Mouse (Mus musculus) right cerebral cortex, postnatal 10 days (tissue): Measurements from ENCODE around the gene Homer2.
A peak's percentile ranks its signal among the peaks of the same experiment; 100 is the strongest.

Experiments
- DNase-seq, 2 experiments: peaks; one replicate each; pipeline ENCODE4 v3.0.0; 2021; ENCODE audit warnings: low spot score in 2 of 2

The Homer2 gene

GRCm38 (mm10) chr7:81587238-81587637, 120.1 kb downstream of the Homer2 start:
- DNase-seq = no peak

GRCm38 (mm10) chr7:81585326-81585725, 122.0 kb downstream of the Homer2 start:
- no peak for DNase-seq

DNA sequence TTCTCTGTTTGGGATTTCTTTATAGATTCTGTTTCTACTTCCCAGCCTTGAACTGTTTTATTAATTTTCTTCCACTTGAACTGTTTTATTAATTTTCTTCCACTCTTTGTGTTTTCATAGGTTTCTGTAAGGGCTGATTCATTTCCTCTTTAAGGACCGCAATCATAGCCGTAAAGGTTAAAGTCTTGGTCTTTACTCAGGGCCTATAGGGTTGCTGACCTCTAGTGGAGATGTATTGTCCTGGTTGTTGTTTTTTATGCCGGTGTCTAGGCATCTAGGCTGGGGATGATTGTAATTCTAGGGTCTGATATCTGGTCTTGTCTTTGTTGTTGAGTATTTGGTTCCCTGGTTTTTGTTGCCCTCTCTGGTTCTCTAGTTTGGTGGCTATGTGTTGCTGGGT, 123.8 kb downstream of the Homer2 start:
- DNase-seq = no peak

DNA sequence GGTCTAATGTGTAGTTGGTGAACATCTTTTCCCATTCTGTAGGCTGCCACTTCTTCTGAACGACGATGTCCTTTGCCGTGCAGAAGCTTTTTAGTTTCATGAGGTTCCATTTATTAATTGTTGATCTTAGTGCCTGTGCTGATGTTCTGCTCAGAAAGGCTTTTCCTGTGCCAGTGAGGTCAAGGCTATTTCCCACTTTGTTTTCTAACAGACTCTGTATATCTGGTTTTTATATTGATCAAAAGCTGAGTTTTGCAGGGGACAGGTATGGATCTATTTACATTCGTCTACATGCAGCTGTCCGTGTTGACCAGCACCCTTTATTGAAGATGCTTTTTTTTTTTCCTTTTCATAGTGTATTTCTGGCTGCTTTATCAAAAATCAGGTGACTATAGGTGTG, 128.0 kb downstream of the Homer2 start:
- DNase-seq = no peak

GRCm38 (mm10) chr7:81578413-81578812, 128.9 kb downstream of the Homer2 start:
- no peak for DNase-seq

DNA sequence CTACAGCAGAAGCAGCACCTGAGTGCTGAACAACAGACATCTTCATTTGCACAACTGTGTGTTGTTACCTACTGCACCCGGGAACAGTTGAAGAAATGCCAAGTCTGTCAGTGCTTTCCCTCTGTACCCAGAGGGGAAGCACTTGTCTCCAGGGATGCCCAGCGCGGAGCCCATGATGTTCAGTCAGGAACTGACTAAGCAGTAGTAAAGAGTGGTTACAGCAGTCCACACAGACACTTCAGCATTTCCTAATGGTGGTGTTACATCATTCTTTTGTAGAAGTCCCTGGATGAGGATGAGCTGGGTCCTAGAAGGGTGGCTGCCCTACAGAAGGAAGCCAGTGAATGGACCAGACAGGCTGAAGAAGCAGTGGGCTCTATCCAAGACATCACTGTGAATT, 129.5 kb downstream of the Homer2 start:
- DNase-seq = no peak

DNA sequence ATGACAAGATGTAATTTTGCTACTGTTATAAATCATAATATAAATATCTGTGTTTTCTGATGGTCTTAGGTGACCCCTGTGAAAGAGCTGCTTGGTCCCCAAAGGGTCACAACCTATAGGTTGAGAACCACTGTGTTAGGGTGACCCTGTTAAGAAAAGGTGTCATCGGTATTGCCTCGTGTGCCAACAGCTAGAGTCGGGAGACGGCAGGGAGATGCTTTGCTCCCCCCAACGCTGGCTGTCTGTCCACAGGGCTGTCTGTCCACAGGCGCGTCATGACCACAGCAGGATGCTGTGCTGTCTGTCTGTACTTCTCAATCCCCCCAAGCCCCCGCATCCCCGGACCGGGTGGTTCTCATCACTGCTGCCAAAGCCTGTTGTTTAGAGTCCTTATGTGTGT, 131.7 kb downstream of the Homer2 start:
- peak in 1 of 2 experiments; percentile 19 for DNase-seq

- peak in 1 of 2 experiments; percentile 6 for DNase-seq
Measured at GRCm38 (mm10) chr7:81573821-81574220, 133.5 kb downstream of the Homer2 start.

- peak in 1 of 2 experiments; percentile 22 for DNase-seq
Measured at GRCm38 (mm10) chr7:81573397-81573796, 133.9 kb downstream of the Homer2 start.

GRCm38 (mm10) chr7:81572610-81573268, 134.6 kb downstream of the Homer2 start:
- DNase-seq = peak in 1 of 2 experiments; percentile 6

DNA sequence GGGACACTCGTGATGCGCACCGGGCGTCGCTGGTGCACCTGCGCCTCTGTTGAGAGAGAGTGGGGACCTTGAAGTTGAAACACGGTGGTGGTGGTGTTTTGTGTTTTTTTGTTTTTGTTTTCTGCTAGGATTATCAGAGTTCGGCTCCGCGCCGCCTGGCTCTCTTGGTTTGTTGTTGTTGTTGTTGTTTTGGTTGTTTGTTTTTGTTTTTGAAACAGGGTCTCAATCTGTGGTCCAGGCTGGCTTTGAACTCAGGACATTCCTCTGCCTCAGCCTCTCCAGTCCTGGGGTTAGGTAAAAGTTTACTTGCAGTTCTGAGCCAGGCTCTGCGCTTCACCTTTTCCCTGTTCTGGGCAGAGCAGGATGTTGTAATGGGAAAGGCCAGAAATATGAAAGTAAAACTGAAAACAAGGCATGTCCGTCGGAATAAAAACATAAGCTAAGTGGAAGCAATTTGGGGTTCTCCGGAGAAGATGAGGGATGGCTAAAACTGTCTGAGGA, 135.3 kb downstream of the Homer2 start:
- no peak for DNase-seq

GRCm38 (mm10) chr7:81571108-81571940, 136.0 kb downstream of the Homer2 start, which contains the start of gene Whamm:
Gene Whamm, plus strand, starts transcription at chr7:81571266.
- peak; percentile 96 to 98 for DNase-seq

GRCm38 (mm10) chr7:81570752-81571107, 136.6 kb downstream of the Homer2 start:
- no peak for DNase-seq

GRCm38 (mm10) chr7:81570271-81570670, 137.1 kb downstream of the Homer2 start:
- no peak for DNase-seq

DNA sequence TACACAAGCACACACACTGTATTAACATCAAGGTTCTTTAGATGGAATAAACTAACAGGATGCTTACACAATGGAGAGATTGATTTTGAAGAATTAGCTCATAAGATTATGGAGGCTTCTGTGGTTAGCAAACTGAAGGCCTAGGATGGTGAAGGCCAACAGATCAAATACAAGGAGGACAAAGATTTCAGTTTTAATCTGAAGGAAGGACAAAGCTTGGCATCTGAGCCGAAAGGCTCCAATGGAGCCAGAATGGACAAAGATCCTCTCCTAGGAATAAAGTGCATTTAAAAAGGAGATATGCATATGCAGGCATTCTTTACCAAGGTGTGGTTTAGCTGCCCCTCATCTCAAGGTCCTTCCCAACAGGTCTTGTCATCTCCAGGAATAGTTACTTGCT, 137.5 kb downstream of the Homer2 start:
- DNase-seq = no peak

DNA sequence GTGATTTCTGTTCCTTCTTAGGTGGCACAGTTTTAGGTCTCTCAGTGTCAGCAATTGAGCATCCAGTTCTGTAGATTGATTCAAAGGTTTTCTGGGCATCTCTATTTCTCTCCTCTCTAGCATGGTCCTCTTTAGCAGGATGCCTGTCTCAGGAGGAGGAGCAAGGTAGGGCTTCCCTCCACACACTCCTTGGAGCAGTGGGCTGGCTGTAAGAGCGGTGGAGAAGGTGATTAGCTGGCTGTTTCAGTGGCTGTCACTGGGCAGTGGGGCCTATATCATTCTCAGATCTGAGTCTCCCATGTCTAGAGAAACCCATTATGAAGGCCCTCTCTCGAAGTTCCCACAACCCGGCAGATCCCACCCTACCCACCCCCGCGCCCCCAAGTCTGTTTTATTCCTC, 139.9 kb downstream of the Homer2 start:
- no peak for DNase-seq

DNA sequence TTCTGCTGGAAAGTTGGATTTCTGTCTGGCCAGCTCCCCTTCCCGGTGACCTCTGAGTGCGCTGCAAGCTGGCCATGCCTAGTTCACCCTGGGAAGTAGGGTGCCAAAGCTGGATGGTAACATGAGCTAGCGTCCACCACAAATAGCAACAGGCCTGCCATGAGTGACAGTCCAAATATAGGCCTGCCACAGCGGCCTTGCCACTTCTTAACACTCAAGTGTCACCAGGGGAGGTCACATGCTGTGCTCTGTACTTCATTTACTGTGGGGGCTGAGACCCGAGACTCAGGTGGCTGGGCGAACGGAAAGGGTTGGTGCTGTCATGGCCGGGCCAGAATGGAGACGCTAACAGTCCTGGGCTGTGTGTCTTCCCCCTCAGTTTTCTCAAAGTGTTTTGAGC, 140.4 kb downstream of the Homer2 start, which contains the start of gene Fsd2:
Gene Fsd2 (minus strand): TSS at position 53 of the 400 bp plus-strand sequence.
- DNase-seq = no peak

DNA sequence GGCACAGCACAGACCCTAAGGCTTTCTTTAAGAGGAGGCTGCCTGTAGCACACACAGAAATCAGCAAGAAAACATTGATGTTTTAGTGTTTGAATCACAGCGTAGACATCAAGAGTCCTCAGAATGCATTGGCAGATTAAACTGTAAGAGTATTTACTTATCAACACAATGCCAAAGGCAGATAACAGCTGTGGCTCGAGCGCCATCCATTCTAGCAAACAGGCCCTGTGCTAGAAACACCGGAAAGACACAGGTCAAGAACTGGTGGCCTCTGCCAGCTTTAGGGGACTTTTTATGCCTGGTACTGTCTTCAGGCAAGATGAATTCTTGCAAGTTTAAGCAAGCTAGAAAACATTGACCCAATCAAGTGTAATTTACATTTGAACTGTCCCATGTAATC, 141.0 kb downstream of the Homer2 start:
- no peak for DNase-seq

- peak in 1 of 2 experiments; percentile 15 for DNase-seq
Measured at GRCm38 (mm10) chr7:81565381-81566055, 141.8 kb downstream of the Homer2 start.

DNA sequence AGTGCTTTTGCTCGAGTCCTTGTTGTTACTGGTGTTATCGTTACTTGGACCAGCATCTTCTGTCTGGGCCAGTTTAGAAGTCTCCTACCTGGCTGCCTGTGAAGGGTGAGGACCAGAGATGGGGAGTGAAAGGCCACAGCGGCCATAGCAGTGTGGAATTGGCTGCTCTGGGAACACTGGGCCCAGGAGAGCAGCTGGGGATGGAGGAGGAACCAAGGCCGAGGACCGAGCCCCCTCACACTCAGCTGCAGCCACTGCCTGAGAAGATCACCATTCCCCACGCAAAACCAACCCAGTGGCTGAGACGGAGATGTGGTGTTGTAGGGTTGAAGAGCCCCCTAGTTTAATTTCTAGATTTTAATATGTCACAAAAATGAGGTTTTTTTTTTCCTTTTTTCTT, 142.6 kb downstream of the Homer2 start:
- DNase-seq = no peak

DNA sequence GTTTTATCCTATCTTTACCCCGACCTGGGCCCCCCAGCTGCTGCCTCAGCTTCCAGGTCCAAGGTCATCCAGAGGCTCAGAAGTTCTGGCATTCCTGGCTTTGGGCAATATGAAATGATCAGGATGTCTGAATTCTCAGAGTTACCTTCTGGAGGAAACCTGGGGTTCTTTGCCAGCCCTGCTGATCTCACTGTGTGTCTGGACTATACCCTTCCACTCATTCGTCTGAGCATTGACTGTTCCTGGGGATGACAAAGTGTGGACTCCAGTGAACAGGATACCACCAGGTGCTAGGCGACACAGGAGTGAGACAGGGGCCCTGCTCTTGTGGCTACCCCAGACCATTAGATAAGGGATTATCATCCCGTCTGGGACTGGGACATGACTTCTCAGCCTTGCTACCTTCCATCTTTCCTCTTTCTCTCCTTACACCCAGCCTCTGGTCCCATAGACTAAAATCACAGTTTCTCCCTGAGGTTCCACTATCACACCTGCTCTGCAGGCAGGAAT, 143.8 kb downstream of the Homer2 start:
- DNase-seq = peak in 1 of 2 experiments; percentile 4

- peak in 1 of 2 experiments; percentile 8 for DNase-seq
Measured at GRCm38 (mm10) chr7:81561211-81561610, 146.1 kb downstream of the Homer2 start.
